Mouse (Mus musculus) lung, adult 2 months (tissue): ENCODE measurements around the gene Vwa7.
"Not testable (repeated sequence)": the region's sequence is repeated elsewhere in the genome, so short reads cannot be mapped to it uniquely, and the experiment has no call there.

ENCODE experiments used
- CTCF ChIP-seq: fragments of 200-500 bp; IDR thresholded peaks from 2 replicates; pipeline ENCODE4 v1.5.1; 2011; ENCODE audit warnings: mild to moderate bottlenecking, low read length, control low read depth; ENCODE audit not compliant: insufficient read depth
- POLR2A ChIP-seq: fragments of 200-500 bp; IDR thresholded peaks from 2 replicates; pipeline ENCODE4 v1.6.1; 2011; ENCODE audit warnings: low read depth, mild to moderate bottlenecking, control low read depth, low read length, borderline replicate concordance; ENCODE audit errors: extremely low read depth

GRCm38 (mm10) chr17:35005902-35006301 is 10.5 kb upstream of the Vwa7 start:
- TF ChIP-seq POLR2A, CTCF: not testable (repeated sequence)
